Mouse (Mus musculus): ENCODE measurements around the gene Atf7ip.
"Not testable (repeated sequence)": the region's sequence is repeated elsewhere in the genome, so short reads cannot be mapped to it uniquely, and the experiment has no call there.

The Atf7ip gene

DNA sequence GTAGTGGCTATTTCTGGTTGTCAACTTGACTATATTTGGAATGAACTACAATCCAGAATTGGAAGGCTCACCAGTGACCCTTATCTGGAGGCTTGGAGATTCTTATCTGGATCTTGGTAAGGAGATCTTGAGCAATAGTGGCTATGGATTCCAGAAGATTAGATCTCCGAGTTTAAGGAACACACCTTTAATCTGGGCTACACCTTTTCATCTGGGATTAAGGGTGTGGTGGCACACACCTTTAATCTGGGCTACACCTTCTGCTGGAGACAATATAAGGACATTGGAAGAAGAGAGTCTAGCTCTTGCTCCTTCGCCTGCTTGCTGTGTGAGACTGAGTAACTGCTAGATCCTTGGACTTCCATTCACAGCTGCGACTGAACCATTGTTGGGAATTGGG is at the start of gene Atf7ip:
Atf7ip (plus strand) TSS at position 301 of the 400 bp plus-strand sequence.
- DNase-seq (ENCODE audit: low spot score in 2 of 2), result not testable (repeated sequence)

GRCm38 (mm10) chr6:136456302-136456701 is 49.7 kb upstream of the Atf7ip start:
- DNase-seq (ENCODE audit: low spot score in 2 of 2), result no peak

DNA sequence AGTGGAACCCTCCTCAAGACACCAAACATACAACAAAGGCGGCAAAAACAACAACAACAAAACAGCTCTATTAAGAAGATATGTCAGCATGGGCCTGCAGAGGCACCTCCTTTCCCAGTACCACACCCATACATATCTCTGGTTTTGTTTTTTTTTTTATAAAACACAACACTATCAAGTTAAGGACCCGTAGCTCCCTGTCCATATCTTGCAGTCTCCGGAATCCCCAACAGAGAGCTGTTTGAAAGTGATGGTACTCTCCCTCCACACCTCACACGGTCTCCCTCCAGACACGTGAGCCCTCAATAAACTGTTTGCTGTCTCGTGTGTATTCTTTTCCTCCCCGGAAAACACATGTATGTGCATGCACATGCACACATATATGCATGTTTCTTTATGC is 46.8 kb upstream of the Atf7ip start:
- DNase-seq (ENCODE audit: low spot score in 2 of 2), result no peak

DNA sequence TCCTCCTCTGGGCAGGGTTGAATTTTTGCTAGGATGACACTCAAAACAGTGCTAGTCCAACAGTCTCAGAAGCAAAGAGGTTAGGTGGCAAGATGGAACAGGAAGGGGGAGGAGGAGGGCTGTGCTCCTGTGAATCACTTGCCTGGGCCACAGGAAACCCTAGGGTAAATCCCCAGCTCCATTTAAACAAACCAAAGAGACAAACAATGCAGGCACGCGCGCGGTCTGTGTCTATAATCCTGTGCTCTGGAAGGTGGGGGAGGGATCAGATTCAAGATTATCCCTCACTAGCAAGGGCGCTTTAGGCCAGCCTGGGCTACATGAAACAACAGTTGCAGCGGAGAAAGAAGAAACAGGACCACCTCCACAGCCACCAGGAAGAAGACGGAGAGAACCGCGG is 42.5 kb upstream of the Atf7ip start:
- DNase-seq (ENCODE audit: low spot score in 2 of 2), result no peak

GRCm38 (mm10) chr6:136464121-136464621 is 41.8 kb upstream of the Atf7ip start:
- no peak for DNase-seq (ENCODE audit: low spot score in 2 of 2)

DNA sequence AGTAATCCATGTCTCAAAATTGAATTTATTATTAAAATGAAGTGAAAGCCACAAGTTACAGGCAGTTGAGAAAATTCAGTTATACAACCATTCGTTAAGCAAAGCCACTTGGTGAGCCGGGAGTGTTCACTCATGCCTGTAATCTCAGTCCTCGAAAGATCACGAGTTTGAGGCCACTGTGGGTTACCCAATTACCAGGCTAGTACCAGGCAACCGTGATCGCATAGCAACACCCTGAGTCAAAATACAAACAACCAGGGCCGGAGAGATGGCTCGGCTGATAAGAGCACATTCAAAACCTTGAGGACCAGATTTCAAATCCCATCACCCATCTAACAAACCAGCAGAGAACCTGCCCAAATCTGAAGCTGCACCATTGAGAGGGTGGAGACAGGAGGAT is 40.9 kb upstream of the Atf7ip start:
- DNase-seq (ENCODE audit: low spot score in 2 of 2), result no peak

DNA sequence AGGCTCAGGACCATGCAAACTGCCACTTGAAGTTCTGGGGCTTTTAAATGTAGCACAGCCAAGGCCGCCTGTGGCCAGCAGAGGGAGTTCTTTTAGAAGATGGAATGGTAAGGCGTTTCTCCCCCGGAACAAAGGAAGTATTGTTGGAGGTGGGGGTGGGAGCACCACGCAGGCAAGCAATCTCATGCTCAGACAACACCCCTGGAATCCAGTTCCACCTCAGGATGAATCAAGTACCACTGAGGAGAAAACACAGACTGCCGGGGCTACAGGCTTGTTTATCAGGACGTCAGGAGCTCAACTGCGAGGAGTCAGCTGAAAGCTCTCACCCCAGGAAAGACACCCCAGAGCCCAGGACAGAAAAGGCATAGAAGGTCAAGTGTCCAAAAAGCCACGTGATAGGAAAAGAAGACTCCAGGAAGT is 40.0 kb upstream of the Atf7ip start:
- peak; percentile 71 to 84 for DNase-seq (ENCODE audit: low spot score in 2 of 2)

DNA sequence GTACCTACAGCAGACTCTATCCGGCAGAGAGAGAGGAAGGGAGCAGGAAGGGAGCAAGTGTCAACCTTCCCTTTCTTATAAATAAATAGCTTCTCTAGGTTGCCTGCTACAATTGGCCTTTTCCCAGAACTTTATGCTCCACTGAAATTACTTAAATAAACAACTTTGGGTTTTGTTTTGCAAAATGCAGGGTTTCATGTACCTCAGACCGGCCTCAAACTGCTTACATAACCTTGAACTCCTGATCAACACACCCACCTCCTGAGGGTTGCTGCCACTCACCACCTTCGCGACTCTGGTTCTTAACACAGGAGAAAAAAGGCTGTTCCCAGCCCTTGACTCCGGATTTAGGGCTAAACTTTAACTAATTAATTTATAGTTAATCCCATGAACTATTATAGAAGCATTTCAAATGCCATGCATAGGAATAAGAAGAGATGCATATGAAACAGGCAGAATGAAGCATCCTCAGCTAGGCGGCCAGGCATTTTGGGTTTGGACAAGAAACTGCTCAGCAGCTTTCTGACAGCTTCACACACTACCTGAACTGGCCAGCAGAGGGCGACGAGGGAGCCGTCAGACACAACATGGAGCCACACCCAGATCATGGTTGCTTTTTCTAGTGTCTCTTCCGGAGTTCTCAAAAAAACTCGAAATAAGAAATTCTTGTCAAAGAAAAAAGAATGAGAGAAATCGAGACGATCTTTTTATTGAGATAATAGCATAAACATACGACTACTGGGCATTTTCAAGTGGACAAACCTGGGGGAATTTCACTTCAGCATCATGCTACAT is 38.8 kb upstream of the Atf7ip start:
- peak; percentile 94 to 98 for DNase-seq (ENCODE audit: low spot score in 2 of 2)

DNA sequence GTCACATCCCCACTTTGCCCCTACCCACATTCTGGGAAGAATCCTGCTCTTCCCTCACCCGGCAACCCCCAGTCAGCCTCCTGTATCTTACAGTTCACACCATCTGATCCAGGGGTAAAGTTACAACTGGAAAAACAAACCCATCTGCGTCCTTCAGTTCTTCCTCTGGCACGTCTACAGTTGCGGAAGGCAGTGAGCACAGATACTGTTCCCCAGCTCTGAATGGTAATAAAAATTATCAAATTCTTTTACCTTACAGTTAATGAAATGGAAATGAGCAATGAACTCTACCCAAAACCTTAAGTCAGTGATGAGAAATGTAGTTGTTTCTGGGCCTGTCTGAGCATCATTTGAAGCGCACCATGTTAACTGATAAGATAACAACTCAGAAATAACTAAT is 38.1 kb upstream of the Atf7ip start:
- no peak for DNase-seq (ENCODE audit: low spot score in 2 of 2)

DNA sequence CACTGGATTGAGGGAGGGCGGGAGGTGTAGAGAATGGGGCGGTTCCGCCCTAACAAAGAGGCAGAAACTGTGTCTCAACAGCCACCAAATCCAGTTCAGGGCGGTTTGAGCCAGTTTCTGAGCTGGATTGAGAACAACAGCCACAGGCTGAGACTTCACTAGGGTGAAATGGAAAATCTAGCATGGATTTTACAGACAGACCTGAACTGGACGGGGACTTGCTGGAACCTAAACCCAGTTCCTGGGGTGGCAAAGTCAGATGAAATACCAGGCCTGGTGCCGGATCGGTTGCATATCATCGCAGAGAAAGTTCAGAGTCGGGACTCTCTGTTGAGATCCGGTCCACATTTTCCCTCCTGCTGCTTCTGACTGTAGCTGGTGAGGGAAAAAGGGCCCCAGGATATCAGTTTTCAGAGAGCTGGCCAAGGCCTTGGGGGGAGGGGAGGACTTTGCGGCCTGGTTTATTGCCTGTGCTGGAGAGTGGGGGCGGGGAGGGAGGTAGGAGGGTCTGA is 37.5 kb upstream of the Atf7ip start:
- peak; percentile 87 to 90 for DNase-seq (ENCODE audit: low spot score in 2 of 2)

GRCm38 (mm10) chr6:136468974-136469792 is 36.8 kb upstream of the Atf7ip start:
- DNase-seq (ENCODE audit: low spot score in 2 of 2), result no peak

DNA sequence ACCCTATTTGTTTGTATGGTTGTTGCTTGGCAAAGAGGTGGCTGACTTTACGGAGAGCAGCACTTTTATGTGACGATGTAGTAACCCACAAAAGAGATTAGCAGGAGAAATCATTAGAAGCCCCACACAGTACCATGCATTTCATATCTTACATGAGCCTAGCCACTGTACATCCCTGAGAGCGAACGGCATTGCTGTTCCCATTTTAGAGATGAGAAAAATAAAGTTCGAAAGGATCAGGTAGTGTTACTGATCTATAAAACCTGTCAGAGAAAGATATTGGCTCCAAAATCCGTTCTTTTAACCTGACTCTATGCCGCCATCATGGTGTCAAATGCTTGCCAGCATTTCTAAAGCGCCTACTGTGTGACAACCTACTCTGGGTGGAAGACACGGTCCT is 36.2 kb upstream of the Atf7ip start:
- DNase-seq (ENCODE audit: low spot score in 2 of 2), result no peak

DNA sequence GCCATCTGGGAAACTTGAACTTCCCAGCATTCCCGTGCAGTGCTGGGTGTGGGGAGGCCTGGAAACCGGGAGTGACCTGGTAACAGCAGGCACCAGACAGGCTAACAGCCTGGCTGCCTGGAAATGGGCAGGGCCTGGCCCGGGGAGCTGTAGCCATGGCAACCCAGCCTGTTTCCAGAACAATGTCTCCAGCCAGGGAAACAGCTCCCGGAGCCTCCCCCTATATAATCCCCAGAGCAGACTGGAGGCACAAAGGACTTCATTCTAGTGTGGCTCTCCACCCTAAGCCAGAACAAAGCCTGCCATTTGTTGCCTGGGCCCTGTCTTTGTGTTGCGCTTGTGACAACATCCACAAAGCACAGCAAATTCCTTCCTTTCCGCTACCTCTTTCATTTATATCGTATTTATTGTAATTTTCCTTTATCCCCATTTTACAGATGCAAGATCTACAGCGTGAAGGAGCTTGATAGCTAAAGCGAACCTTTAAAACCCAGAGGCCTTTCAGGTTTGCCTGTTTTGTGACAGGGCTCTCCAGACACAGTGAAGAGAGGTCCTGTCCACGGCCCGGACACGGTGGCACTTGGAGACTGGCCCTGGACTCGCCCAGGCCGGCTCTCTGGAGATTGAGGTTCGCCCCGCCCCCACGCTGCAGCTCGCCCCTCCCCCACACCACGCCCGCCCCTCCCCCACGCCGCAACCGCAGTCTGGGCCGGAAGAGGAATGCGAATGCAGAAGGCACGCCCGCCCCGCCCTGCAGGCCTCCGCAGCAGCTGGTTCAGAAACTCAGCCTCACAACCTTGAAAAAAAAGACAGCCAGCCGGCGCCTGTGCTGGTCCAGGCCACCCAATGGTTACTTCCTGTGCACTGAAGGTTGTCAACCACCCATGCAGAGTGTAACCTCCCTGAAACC is 35.4 kb upstream of the Atf7ip start:
- peak; percentile 85 to 95 for DNase-seq (ENCODE audit: low spot score in 2 of 2)

DNA sequence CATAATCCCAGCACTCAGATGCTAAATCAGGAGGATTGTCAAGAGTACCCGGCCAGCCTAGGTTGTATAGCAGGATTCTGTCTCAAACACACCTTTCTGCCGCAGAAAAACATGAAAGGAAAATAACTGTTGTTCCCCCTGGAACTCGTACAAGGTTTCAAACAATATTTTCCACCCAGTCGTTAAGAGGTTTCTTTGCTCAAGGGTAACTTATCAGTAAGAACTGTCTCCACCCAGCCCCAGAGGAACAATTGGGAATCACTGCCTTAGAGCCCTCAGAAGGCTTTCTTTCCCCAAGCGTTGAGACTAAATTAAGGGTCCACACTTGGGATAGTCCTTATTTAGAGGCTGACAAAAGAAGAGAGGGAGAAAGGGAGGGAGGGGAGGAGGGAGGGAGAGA is 34.4 kb upstream of the Atf7ip start:
- DNase-seq (ENCODE audit: low spot score in 2 of 2), result no peak

GRCm38 (mm10) chr6:136472779-136473178 is 33.2 kb upstream of the Atf7ip start:
- no peak for DNase-seq (ENCODE audit: low spot score in 2 of 2)

DNA sequence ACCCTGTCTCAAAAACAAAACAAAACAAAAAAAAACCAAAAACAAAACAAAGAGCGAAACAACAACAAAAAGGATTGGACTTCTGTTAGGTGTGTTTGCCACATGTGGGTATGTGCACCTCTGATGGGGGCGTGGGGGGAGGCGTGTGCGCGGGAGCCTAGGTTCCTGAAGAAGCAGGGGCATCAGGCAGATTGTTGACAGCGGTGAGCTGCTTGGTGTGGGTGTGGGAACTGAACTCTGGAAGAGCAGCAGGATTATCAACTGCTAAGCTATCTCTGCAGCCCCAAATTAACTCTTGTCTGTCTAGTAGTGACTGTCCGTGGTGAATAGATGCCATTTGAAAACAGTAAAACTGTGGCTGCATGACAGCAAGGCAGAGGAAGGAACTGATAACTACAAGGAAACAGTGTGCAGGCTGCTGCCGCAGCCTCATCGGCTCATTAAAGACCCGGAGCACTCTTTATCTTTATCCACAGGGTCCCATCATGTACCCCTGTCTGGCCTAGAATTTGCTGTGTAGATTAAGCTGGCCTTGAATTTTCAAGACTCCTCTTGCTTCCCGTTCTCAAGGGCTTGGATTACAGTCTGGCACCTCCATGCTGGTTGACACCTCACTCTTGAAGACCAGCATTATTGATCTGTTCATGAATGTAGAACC is 32.4 kb upstream of the Atf7ip start:
- no peak for DNase-seq (ENCODE audit: low spot score in 2 of 2)

DNA sequence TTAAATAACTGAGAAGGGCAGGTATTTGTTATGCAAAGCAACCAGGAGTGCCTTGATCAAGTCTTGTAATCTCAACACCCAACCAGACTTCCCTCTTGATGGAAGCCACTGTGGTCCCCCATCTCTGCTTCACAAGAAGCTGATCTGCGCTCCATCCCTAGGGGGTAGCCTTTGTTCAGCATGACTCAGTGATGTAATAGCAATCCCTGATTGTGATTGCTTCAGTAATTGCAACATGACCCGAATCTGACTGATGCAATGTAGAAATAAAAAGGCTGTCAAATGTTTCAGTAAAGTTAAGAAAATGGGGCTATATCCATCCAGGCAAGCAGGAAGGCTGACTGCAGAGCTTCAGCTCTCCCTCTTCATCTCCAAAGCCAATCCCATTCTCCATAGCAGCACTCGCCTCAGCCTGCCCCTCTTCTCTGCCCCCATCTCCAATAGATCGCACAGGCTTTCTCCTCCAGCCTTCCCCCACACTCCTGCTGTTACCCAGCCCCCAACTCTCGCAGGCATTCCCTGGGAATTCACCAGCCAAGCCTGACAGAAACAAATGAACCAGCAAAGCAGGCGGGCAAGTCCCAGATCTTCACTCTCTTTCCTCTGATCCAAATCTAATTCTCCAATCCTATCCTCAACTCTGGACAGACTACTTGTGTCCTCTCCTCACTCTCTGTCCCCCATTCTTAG is 30.7 kb upstream of the Atf7ip start:
- DNase-seq (ENCODE audit: low spot score in 2 of 2), result no peak

GRCm38 (mm10) chr6:136477878-136478277 is 28.1 kb upstream of the Atf7ip start:
- no peak for DNase-seq (ENCODE audit: low spot score in 2 of 2)

- no peak for DNase-seq (ENCODE audit: low spot score in 2 of 2)
Measured at GRCm38 (mm10) chr6:136483531-136483930, 22.4 kb upstream of the Atf7ip start.

DNA sequence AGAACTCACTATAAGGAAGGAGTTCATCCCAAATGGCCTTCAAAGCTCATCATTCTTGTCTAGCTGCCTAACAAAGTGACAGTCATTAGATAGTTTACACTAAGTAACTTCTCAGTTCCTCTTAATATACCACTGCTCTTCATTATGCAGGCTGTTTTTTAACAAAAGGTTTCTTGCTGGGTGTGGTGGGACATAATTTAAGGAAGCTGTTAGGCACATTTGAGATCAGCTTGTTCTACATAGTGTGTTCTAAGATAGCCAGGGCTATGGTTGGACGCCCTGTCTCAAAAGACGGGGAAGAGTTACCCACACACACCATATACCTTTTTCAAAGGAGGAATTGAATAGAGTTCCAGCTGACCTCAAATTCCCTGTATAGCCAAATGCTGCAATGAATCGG is 21.9 kb upstream of the Atf7ip start:
- no peak for DNase-seq (ENCODE audit: low spot score in 2 of 2)
